Mouse (Mus musculus) mouse trophoblast stem cell (cell line): Measurements from ENCODE around the gene Ppp1r9b.

ENCODE experiments used
- in situ Hi-C, 2 experiments: fragments of 300-500 bp; cut with MseI, MboI; formaldehyde crosslinking; loops; 2 replicates in 1 of 2; 3 replicates in 1 of 2; pipeline ENCODE4 v1.15.1; 2025

Ppp1r9b gene

GRCm38 (mm10) chr11:95043608-95044007, 52.8 kb downstream of the Ppp1r9b start:
- in situ Hi-C loops, result loop anchor here in 1 of 2 experiments (5.0 kb wide), 1 partner anchor 64 kb away; no protein-coding TSS in a partner anchor

- in situ Hi-C loops, result loop anchor here in 1 of 2 experiments (5.0 kb wide), 1 partner anchor 63 kb away; no protein-coding TSS in a partner anchor
These were observed 53.5 kb downstream of the Ppp1r9b start for GRCm38 (mm10) chr11:95044185-95044870.

GRCm38 (mm10) chr11:95046980-95047680, 56.3 kb downstream of the Ppp1r9b start:
- in situ Hi-C loops, result loop anchor here in 1 of 2 experiments (5.0 kb wide), 1 partner anchor 65 kb away; no protein-coding TSS in a partner anchor

- in situ Hi-C loops, result no loop called here
These were observed 62.2 kb downstream of the Ppp1r9b start for GRCm38 (mm10) chr11:95053062-95053461.
